Mouse (Mus musculus) brain, embryonic 14.5 days (tissue): ENCODE measurements at regions not wholly inside any gene's neighbourhood (a gene's known extent, or its start where the extent isn't known, plus 50 kb on each side); places are given as distances from the start of the nearest gene placed in this dataset.

ENCODE experiments used
- CTCF ChIP-seq: fragments of 200-500 bp; IDR thresholded peaks from 2 replicates; pipeline ENCODE4 v1.5.1; 2012; ENCODE audit warnings: inconsistent platforms, mild to moderate bottlenecking, moderate library complexity, borderline replicate concordance; ENCODE audit not compliant: insufficient read depth, insufficient read length; ENCODE audit errors: extremely low read depth
- POLR2A ChIP-seq: fragments of 200-500 bp; IDR thresholded peaks from 2 replicates; pipeline ENCODE4 v1.6.1; 2012; ENCODE audit warnings: mild to moderate bottlenecking, inconsistent platforms, borderline replicate concordance; ENCODE audit not compliant: poor library complexity, insufficient read depth, insufficient read length, severe bottlenecking; ENCODE audit errors: extremely low read depth

DNA sequence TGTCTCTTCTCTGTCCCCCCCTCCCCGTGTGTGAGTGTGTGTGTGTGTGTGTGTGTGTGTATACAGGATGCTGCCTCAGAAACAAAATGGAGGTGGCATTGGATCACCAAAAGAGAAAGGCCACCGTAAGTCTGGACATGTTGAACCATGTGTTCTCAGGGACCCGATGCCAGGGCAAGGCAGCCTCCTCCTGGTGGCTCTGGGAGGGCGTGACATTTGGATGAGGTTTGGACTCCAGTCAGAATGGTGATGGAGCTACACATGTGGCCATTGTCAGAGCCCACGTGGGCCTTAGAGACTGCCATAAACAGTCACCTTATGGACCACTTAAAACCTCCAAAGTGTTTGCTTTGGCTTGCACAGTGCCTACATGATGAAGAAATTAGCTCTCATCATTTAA, 80.0 kb downstream of the Efnb1 start:
- TF ChIP-seq POLR2A, result no peak
- no peak for TF ChIP-seq CTCF
